Mouse (Mus musculus): Measurements from ENCODE around the gene Slc38a8. TPM values are rescaled to one million over a fixed set of nuclear protein-coding genes. Genes with fewer than 3 reads are reported as not detected.

Gene Slc38a8
- polyA plus RNA-seq, 1 experiment: not detected

DNA sequence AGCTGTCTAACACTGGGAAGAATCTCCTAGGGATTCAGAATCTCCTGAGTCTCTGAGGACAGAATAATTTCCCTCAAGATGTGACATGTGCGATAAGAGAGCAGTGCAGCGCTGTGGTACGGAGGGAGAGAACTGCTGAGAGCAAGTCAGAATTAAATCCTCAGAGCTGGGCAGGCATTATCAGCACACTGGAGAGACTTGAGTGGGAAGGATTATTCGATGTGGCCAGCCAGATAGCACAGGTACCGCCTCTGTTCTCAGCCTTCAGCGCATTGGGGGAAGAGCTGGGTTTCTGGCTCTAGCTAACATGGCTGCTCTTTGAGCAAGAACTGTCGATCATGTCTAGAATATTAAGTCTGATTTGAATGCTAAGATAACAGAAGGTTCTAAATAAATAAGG, 10.2 kb upstream of the Slc38a8 start:
- Histone ChIP-seq H3K4me3 (no peak overlapping the region), H3K79me2 (ENCODE audit: control insufficient read depth, insufficient read depth) (no peaks in the 10 kb centered on the region), H3K36me3 (ENCODE audit: control insufficient read depth, insufficient read depth) (peaks cover 15% of the 10 kb centered on the region), H3K4me2 (ENCODE audit: low read depth) (no peak overlapping the region), H3K27me3 (ENCODE audit: control insufficient read depth, insufficient read depth, insufficient read length) (no peaks in the 10 kb centered on the region), H3ac (ENCODE audit: control insufficient read depth, insufficient read length) (no peak overlapping the region)
- TF ChIP-seq TCF12 (IDR thresholded peaks at IDR 0.05; ENCODE audit: insufficient read depth, poor library complexity, severe bottlenecking) (no peak), E2F4 (IDR thresholded peaks at IDR 0.05; ENCODE audit: insufficient read depth) (no peak), MAX (IDR thresholded peaks at IDR 0.05; ENCODE audit: low read depth) (no peak), MYOG (IDR thresholded peaks at IDR 0.05; ENCODE audit: control insufficient read depth in 1 of 3, insufficient read depth in 1 of 3, insufficient read length in 2 of 3, low read depth in 2 of 3) (no peak), POLR2A (IDR thresholded peaks at IDR 0.05; ENCODE audit: insufficient read length, low read depth) (no peak), SRF (IDR thresholded peaks at IDR 0.05; ENCODE audit: control insufficient read depth, insufficient read length, low read depth) (no peak), TCF3 (IDR thresholded peaks at IDR 0.05; ENCODE audit: insufficient read length, low read depth) (no peak), REST (IDR thresholded peaks at IDR 0.05; ENCODE audit: insufficient read depth, insufficient read length) (no peak), USF1 (IDR thresholded peaks at IDR 0.05; ENCODE audit: low read depth) (no peak), POLR2AphosphoS2 (IDR thresholded peaks at IDR 0.05; ENCODE audit: insufficient read length, low read depth) (no peak), CEBPB (IDR thresholded peaks at IDR 0.05; ENCODE audit: insufficient read depth, poor library complexity, severe bottlenecking) (no peak)

DNA sequence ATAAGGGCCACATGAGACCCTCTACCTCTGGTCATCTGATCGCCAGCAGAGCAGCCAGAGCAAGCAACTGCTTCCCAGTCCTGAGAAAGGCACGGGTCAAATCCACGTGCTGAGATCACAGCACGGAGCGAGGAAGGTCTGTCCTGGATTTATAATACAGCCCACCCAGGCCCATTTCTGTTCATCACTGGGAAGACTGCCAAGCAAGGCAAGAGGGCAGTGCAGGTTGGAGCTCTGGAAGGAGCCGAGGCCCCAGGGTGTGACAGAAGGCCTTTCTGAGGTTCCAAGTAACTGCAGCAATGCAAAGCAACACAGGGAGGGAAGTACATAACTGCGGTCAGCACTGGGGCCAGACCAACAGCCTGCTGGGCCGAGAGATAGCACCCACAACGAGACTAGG, 9.0 kb upstream of the Slc38a8 start:
- Histone ChIP-seq H3K27me3 (ENCODE audit: control insufficient read depth, insufficient read depth, insufficient read length) (no peaks in the 10 kb centered on the region), H3K36me3 (ENCODE audit: control insufficient read depth, insufficient read depth) (peaks cover 15% of the 10 kb centered on the region), H3K4me2 (ENCODE audit: low read depth) (no peak overlapping the region), H3K4me3 (no peak overlapping the region), H3K79me2 (ENCODE audit: control insufficient read depth, insufficient read depth) (no peaks in the 10 kb centered on the region), H3ac (ENCODE audit: control insufficient read depth, insufficient read length) (no peak overlapping the region)
- TF ChIP-seq POLR2A (IDR thresholded peaks at IDR 0.05; ENCODE audit: insufficient read length, low read depth): no peak
- no peak for TF ChIP-seq CEBPB (IDR thresholded peaks at IDR 0.05; ENCODE audit: insufficient read depth, poor library complexity, severe bottlenecking)
- no peak for TF ChIP-seq TCF3 (IDR thresholded peaks at IDR 0.05; ENCODE audit: insufficient read length, low read depth)
- TF ChIP-seq POLR2AphosphoS2 (IDR thresholded peaks at IDR 0.05; ENCODE audit: insufficient read length, low read depth): no peak
- no peak for TF ChIP-seq MAX (IDR thresholded peaks at IDR 0.05; ENCODE audit: low read depth)
- TF ChIP-seq MYOG (IDR thresholded peaks at IDR 0.05; ENCODE audit: control insufficient read depth in 1 of 3, insufficient read depth in 1 of 3, insufficient read length in 2 of 3, low read depth in 2 of 3): no peak
- TF ChIP-seq SRF (IDR thresholded peaks at IDR 0.05; ENCODE audit: control insufficient read depth, insufficient read length, low read depth): no peak
- TF ChIP-seq REST (IDR thresholded peaks at IDR 0.05; ENCODE audit: insufficient read depth, insufficient read length): no peak
- no peak for TF ChIP-seq TCF12 (IDR thresholded peaks at IDR 0.05; ENCODE audit: insufficient read depth, poor library complexity, severe bottlenecking)
- no peak for TF ChIP-seq E2F4 (IDR thresholded peaks at IDR 0.05; ENCODE audit: insufficient read depth)
- no peak for TF ChIP-seq MYOD1 (IDR thresholded peaks at IDR 0.05; ENCODE audit: control insufficient read depth in 1 of 3, insufficient read length in 2 of 3, low read depth in 2 of 3)
- TF ChIP-seq USF1 (IDR thresholded peaks at IDR 0.05; ENCODE audit: low read depth): no peak

DNA sequence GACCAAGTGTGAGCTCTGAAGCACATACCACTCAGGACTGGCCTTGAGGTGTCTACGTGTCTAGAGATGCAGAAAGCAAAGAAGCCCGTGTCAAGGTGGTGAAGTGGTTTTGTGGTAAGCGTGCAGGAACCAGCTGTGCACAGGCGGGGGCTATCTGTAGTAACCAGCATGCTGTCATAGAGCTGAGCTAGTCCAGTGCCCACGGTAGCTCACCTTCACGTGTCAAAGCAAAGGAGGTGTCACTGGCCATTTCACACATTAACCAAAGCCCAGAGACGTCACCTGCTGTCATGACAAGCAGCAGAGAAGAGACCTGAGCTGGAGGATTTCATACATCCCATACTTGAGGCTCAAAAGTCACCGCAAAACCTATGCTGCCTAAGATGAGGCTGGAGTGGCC, 4.6 kb upstream of the Slc38a8 start:
- Histone ChIP-seq H3K27me3 (ENCODE audit: control insufficient read depth, insufficient read depth, insufficient read length) (no peaks in the 10 kb centered on the region), H3ac (ENCODE audit: control insufficient read depth, insufficient read length) (no peak overlapping the region), H3K79me2 (ENCODE audit: control insufficient read depth, insufficient read depth) (no peaks in the 10 kb centered on the region), H3K4me2 (ENCODE audit: low read depth) (no peak overlapping the region), H3K4me3 (no peak overlapping the region), H3K36me3 (ENCODE audit: control insufficient read depth, insufficient read depth) (peaks cover 5% of the 10 kb centered on the region)
- TF ChIP-seq MYOD1 (IDR thresholded peaks at IDR 0.05; ENCODE audit: control insufficient read depth in 1 of 3, insufficient read length in 2 of 3, low read depth in 2 of 3): no peak
- TF ChIP-seq MYOG (IDR thresholded peaks at IDR 0.05; ENCODE audit: control insufficient read depth in 1 of 3, insufficient read depth in 1 of 3, insufficient read length in 2 of 3, low read depth in 2 of 3): no peak
- TF ChIP-seq TCF3 (IDR thresholded peaks at IDR 0.05; ENCODE audit: insufficient read length, low read depth): no peak
- TF ChIP-seq TCF12 (IDR thresholded peaks at IDR 0.05; ENCODE audit: insufficient read depth, poor library complexity, severe bottlenecking): no peak
- TF ChIP-seq E2F4 (IDR thresholded peaks at IDR 0.05; ENCODE audit: insufficient read depth): no peak
- TF ChIP-seq USF1 (IDR thresholded peaks at IDR 0.05; ENCODE audit: low read depth): no peak
- no peak for TF ChIP-seq CEBPB (IDR thresholded peaks at IDR 0.05; ENCODE audit: insufficient read depth, poor library complexity, severe bottlenecking)
- TF ChIP-seq POLR2AphosphoS2 (IDR thresholded peaks at IDR 0.05; ENCODE audit: insufficient read length, low read depth): no peak
- no peak for TF ChIP-seq SRF (IDR thresholded peaks at IDR 0.05; ENCODE audit: control insufficient read depth, insufficient read length, low read depth)
- no peak for TF ChIP-seq POLR2A (IDR thresholded peaks at IDR 0.05; ENCODE audit: insufficient read length, low read depth)
- TF ChIP-seq REST (IDR thresholded peaks at IDR 0.05; ENCODE audit: insufficient read depth, insufficient read length): no peak
- no peak for TF ChIP-seq MAX (IDR thresholded peaks at IDR 0.05; ENCODE audit: low read depth)

DNA sequence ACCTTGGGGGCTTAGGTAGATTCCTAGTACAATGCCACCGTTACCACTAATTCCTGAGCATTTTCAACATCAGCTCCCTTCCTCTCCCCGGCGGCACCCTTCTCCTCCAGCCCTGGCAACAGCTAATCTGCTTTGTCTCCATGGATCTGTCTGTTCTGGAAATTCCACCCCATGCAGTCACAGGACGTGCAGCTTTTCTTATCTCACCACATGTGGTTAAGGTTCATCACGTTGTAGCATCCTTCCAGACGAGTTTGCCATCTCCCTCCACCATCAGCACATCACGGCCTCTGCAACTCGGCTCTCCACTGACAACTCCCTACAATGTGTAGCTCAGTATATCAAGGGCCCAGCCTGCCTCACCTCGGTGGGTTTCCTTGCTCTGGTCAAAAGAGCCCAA, 4.0 kb upstream of the Slc38a8 start:
- Histone ChIP-seq H3ac (ENCODE audit: control insufficient read depth, insufficient read length) (no peak overlapping the region), H3K4me3 (no peak overlapping the region), H3K4me2 (ENCODE audit: low read depth) (no peak overlapping the region), H3K79me2 (ENCODE audit: control insufficient read depth, insufficient read depth) (no peaks in the 10 kb centered on the region), H3K36me3 (ENCODE audit: control insufficient read depth, insufficient read depth) (peaks cover 5% of the 10 kb centered on the region), H3K27me3 (ENCODE audit: control insufficient read depth, insufficient read depth, insufficient read length) (no peaks in the 10 kb centered on the region)
- no peak for TF ChIP-seq USF1 (IDR thresholded peaks at IDR 0.05; ENCODE audit: low read depth)
- TF ChIP-seq TCF3 (IDR thresholded peaks at IDR 0.05; ENCODE audit: insufficient read length, low read depth): no peak
- no peak for TF ChIP-seq E2F4 (IDR thresholded peaks at IDR 0.05; ENCODE audit: insufficient read depth)
- no peak for TF ChIP-seq SRF (IDR thresholded peaks at IDR 0.05; ENCODE audit: control insufficient read depth, insufficient read length, low read depth)
- TF ChIP-seq POLR2A (IDR thresholded peaks at IDR 0.05; ENCODE audit: insufficient read length, low read depth): no peak
- no peak for TF ChIP-seq MYOG (IDR thresholded peaks at IDR 0.05; ENCODE audit: control insufficient read depth in 1 of 3, insufficient read depth in 1 of 3, insufficient read length in 2 of 3, low read depth in 2 of 3)
- no peak for TF ChIP-seq MAX (IDR thresholded peaks at IDR 0.05; ENCODE audit: low read depth)
- no peak for TF ChIP-seq REST (IDR thresholded peaks at IDR 0.05; ENCODE audit: insufficient read depth, insufficient read length)
- TF ChIP-seq CEBPB (IDR thresholded peaks at IDR 0.05; ENCODE audit: insufficient read depth, poor library complexity, severe bottlenecking): no peak
- no peak for TF ChIP-seq POLR2AphosphoS2 (IDR thresholded peaks at IDR 0.05; ENCODE audit: insufficient read length, low read depth)
- TF ChIP-seq MYOD1 (IDR thresholded peaks at IDR 0.05; ENCODE audit: control insufficient read depth in 1 of 3, insufficient read length in 2 of 3, low read depth in 2 of 3): no peak
- no peak for TF ChIP-seq TCF12 (IDR thresholded peaks at IDR 0.05; ENCODE audit: insufficient read depth, poor library complexity, severe bottlenecking)

Data from myocyte (in vitro differentiated cells).